Mouse (Mus musculus): ENCODE data around the gene Avpr1b. TPM values are rescaled to one million over a fixed set of nuclear protein-coding genes. Genes with fewer than 3 reads are reported as not detected.

Gene Avpr1b
- polyA plus RNA-seq, 1 experiment, result not detected

DNA sequence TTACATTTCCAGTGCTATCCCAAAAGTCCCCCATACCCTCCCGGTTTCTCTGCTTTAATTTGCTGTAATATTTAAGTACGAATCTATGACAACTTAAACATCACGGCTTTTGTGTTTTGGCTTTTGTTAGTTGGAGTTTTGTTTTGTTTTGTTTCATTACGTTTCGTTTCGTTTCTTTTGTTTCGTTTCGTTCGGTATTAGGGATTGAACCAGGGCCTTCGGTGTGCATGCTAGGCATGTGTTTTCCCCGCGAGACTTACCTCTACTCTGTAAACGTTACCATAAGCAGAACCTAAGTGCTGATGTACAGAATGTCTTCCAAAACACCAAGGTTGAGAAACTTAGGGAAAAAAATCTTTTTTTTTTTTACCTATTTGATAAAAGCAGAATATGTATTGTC, 42.5 kb downstream of the Avpr1b start:
- 94% methylated on average over 13 of the region's 13 CpGs for WGBS
- TF ChIP-seq POLR2A (IDR thresholded peaks at IDR 0.05; ENCODE audit: borderline replicate concordance, control insufficient read depth, low read depth, low read length), result no peak
- no peak overlapping the region for H3K27ac ChIP-seq (ENCODE audit: control insufficient read depth, insufficient read depth, low read depth, low read length, poor library complexity)
- H3K4me1 ChIP-seq (ENCODE audit: control insufficient read depth, insufficient read depth, low read length), result peaks cover 1% of the 10 kb centered on the region; the same call in 1 of the 2 replicates
- no peak overlapping the region for H3K4me3 ChIP-seq (replicated peaks; ENCODE audit: control insufficient read depth, low read depth, low read length)

DNA sequence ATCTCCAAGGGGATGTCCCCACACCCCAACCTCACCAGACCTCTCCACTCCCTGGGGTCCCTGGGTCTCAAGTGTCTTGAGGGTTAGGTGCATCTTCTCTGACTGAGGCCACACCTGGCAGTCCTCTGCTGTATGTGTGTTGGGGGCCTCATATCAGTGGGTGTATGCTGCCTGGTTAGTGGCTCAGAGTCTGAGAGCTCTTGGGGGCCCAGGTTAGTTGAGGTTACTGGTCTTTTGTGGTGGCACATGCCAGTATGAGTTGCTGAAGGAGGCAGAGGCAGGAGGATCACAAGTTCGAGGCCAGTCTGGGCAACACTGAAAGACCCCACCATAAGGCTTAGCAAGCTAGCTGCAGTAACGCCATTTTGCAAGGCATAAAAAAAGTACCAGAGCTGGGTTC, 43.2 kb downstream of the Avpr1b start:
- WGBS, result 88% methylated on average over 2 of the region's 2 CpGs
- H3K4me1 ChIP-seq (ENCODE audit: control insufficient read depth, insufficient read depth, low read length), result peaks cover 1% of the 10 kb centered on the region; the same call in 1 of the 2 replicates
- H3K4me3 ChIP-seq (replicated peaks; ENCODE audit: control insufficient read depth, low read depth, low read length), result no peak overlapping the region
- TF ChIP-seq CTCF (IDR thresholded peaks at IDR 0.05; ENCODE audit: control insufficient read depth, insufficient read depth, low read length) (no peak), POLR2A (IDR thresholded peaks at IDR 0.05; ENCODE audit: borderline replicate concordance, control insufficient read depth, low read depth, low read length) (no peak)
- peak overlapping the region; percentile 34 for H3K27ac ChIP-seq (ENCODE audit: control insufficient read depth, insufficient read depth, low read depth, low read length, poor library complexity)

DNA sequence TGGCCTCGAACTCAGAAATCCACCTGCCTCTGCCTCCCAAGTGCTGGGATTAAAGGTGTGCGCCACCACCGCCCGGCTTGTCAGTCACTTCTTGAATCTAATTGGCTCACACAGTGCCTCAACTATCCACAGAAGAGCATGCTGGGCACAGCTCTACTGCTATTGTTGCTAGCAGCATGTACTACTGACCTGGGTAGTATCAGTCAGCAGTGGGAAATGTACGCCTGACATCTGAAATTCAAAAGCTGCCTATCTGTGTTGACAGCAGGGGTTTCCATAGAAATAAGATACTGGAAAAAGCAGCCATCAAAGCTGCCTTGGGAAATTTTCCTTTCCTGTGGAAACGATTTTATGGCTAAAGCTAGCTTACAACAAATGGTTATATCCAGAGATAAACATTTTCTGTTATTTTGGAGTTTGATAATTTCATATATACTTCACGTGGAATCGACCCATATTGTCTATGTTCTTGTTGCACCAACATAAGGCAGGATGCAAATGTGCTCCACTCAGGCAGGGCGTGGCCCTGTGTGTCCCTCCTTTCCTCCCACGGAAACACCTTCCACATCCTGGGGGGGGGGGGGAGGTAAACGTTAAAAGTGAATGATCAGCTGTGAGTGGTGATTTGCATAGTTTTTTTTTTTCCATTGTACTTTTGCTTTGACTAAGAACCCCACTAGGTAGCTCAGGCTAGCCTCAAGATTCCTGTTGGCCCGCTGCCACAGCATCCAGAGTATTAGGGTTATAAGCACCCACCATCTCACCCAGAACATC, 53.8 kb downstream of the Avpr1b start:
- Histone ChIP-seq H3K4me3 (replicated peaks; ENCODE audit: control insufficient read depth, low read depth, low read length) (no peak overlapping the region), H3K27ac (ENCODE audit: control insufficient read depth, insufficient read depth, low read depth, low read length, poor library complexity) (no peak overlapping the region; the same call in 1 of the 2 replicates), H3K4me1 (ENCODE audit: control insufficient read depth, insufficient read depth, low read length) (peaks cover under 1% of the 10 kb centered on the region; the same call in 1 of the 2 replicates)
- TF ChIP-seq POLR2A (IDR thresholded peaks at IDR 0.05; ENCODE audit: borderline replicate concordance, control insufficient read depth, low read depth, low read length) (no peak), CTCF (IDR thresholded peaks at IDR 0.05; ENCODE audit: control insufficient read depth, insufficient read depth, low read length) (no peak)
- 68% methylated on average over 12 of the region's 12 CpGs for WGBS

DNA sequence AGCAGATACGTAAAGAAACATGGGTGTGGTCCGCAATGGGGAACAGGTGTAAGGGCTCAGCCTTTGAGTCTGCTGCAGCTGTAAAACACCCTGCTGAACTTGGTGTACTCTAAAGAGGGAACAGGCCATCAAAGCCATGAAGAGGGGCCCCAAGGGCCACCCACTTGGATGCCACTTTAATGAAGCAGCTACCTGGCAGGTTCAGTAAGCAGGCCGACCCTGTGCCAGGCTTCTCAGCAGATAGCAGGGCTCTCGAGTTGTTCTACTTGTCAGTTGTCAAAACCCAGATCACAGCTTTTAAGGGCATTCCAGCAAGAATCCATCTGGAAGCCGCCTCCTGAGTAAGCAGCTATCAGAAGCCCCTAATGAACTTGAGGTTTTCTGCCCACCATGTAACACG, 56.6 kb downstream of the Avpr1b start:
- no peak overlapping the region for H3K4me3 ChIP-seq (replicated peaks; ENCODE audit: control insufficient read depth, low read depth, low read length)
- peaks cover 1% of the 10 kb centered on the region; the same call in 1 of the 2 replicates for H3K4me1 ChIP-seq (ENCODE audit: control insufficient read depth, insufficient read depth, low read length)
- no peak overlapping the region for H3K27ac ChIP-seq (ENCODE audit: control insufficient read depth, insufficient read depth, low read depth, low read length, poor library complexity)
- WGBS, result 81% methylated on average over 6 of the region's 6 CpGs
- no peak for TF ChIP-seq CTCF (IDR thresholded peaks at IDR 0.05; ENCODE audit: control insufficient read depth, insufficient read depth, low read length)
- no peak for TF ChIP-seq POLR2A (IDR thresholded peaks at IDR 0.05; ENCODE audit: borderline replicate concordance, control insufficient read depth, low read depth, low read length)

DNA sequence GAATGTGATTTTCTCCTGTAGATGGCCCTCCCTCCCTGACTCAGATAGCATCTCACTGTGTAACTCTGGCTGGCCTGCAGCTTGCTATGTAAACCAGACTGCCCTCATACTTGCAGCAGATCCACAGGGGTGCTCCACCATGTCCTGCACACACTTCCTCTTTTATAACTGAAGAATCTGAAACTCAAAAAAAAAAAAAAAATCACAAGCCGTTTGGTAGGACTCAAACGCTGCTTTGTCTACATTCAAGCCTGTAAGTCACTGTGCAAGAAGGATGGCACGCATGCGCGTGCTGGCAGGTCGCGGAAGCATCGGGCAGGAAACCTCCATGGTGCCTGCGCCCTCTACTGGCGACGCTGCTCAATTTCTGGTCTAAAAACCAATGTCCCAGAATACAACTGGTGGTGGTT, 58.9 kb downstream of the Avpr1b start:
- H3K4me3 ChIP-seq (replicated peaks; ENCODE audit: control insufficient read depth, low read depth, low read length), result no peak overlapping the region
- peaks cover 1% of the 10 kb centered on the region; the same call in 1 of the 2 replicates for H3K4me1 ChIP-seq (ENCODE audit: control insufficient read depth, insufficient read depth, low read length)
- 1% methylated on average over 11 of the region's 11 CpGs for WGBS
- peak overlapping the region; percentile 34; the same call in 1 of the 2 replicates for H3K27ac ChIP-seq (ENCODE audit: control insufficient read depth, insufficient read depth, low read depth, low read length, poor library complexity)
- TF ChIP-seq POLR2A (IDR thresholded peaks at IDR 0.05; ENCODE audit: borderline replicate concordance, control insufficient read depth, low read depth, low read length), result no peak; the same call in 1 of the 2 replicates
- peak; percentile 99 for TF ChIP-seq CTCF (IDR thresholded peaks at IDR 0.05; ENCODE audit: control insufficient read depth, insufficient read depth, low read length)

DNA sequence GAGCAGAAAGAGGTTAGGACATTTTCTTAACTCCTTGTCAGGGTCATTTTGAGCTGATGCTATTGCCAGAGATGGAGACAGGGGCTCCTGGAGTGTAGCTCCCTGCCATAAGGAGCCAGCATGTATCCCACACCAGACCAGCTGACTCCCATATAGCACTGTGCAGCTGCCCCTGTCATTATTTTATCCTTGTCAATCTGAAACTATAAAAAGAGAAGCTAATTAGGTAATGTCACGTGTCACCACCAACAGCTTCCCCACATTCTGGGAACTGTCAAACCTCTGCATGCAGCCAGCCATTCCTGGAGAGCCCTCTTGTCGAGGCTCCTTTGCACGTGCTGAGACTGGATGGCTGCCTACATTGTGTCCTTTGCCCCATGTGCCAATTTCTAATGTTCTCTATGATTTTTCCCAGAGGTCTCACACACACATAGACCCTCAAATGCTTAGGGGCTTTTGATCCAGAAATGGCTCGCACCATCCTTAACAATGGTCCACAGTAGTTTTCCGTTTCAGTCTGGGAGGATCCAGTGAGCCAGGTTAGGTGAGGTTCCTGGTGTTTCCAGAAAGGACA, 60.6 kb downstream of the Avpr1b start:
- Histone ChIP-seq H3K4me3 (replicated peaks; ENCODE audit: control insufficient read depth, low read depth, low read length) (no peak overlapping the region), H3K27ac (ENCODE audit: control insufficient read depth, insufficient read depth, low read depth, low read length, poor library complexity) (0 out of 2 replicates have a peak overlapping the region, but pooled peaks have one; percentile 20), H3K4me1 (ENCODE audit: control insufficient read depth, insufficient read depth, low read length) (peaks cover 1% of the 10 kb centered on the region; the same call in 1 of the 2 replicates)
- WGBS, result 47% methylated on average over 5 of the region's 5 CpGs
- TF ChIP-seq POLR2A (IDR thresholded peaks at IDR 0.05; ENCODE audit: borderline replicate concordance, control insufficient read depth, low read depth, low read length) (no peak), CTCF (IDR thresholded peaks at IDR 0.05; ENCODE audit: control insufficient read depth, insufficient read depth, low read length) (no peak)

DNA sequence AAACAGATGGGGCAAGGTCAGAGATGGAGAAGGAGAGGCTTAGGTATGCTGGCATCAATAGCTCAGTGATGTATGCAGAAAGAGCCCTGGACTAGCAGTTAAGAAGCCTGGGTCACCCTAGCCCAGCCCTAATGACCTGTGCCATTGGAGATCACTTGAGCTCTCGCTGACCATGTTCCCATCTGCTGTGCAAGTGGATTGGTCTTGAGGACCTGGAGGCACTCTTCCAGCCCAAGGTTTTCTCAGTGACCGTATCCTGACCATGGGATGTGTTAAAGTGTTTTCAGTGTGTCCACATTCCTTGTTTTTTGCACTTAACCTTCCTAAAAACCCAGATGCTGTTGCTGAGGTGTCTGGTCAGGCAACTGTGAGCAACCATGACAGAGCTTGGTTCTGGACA, 61.2 kb downstream of the Avpr1b start:
- H3K4me1 ChIP-seq (ENCODE audit: control insufficient read depth, insufficient read depth, low read length), result peaks cover 1% of the 10 kb centered on the region; the same call in 1 of the 2 replicates

DNA sequence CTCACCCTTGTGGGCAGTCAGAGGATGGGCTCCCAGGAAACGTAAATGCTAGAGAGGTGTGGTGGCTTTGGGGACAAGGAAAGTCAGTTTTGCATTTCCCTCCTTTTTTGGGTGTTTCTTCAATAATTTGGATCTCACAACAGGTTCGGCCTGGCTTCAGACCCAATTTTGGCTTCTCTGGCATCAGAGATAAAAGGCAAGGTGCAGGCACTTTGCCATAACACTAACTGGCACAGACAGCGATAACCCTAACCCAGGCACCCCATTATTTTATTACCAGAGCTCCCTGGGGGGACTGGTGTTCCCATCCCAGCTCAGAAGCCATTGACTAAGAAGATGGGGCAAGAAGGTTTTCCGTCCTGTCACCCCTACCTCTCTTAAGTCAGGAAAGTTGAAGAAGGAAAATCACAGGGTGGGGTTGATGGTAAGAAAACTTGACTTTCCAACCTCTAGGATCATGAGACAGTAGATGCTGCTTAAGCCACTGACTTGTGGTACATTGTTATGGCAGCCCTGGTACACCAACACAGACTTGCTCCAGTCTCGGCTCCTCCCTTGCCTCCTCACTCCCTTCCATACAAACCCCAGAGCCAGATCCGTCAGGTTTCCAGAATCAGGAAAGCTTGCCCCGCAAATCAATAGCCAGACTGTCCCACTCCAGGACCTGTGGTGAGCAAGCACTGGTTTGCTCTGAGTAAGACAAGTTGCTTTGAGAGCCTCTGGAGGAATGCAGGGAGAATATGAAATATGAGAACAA, 61.9 kb downstream of the Avpr1b start:
- TF ChIP-seq CTCF (IDR thresholded peaks at IDR 0.05; ENCODE audit: control insufficient read depth, insufficient read depth, low read length) (no peak), POLR2A (IDR thresholded peaks at IDR 0.05; ENCODE audit: borderline replicate concordance, control insufficient read depth, low read depth, low read length) (no peak)
- WGBS, result 62% methylated on average over 7 of the region's 7 CpGs
- Histone ChIP-seq H3K4me1 (ENCODE audit: control insufficient read depth, insufficient read depth, low read length) (peaks cover 3% of the 10 kb centered on the region; the same call in 1 of the 2 replicates), H3K27ac (ENCODE audit: control insufficient read depth, insufficient read depth, low read depth, low read length, poor library complexity) (peak overlapping the region; percentile 81), H3K4me3 (replicated peaks; ENCODE audit: control insufficient read depth, low read depth, low read length) (peak overlapping the region; percentile 12)

More for the DNA sequence above, 61.2 kb downstream of the Avpr1b start:
- Histone ChIP-seq H3K4me3 (replicated peaks; ENCODE audit: control insufficient read depth, low read depth, low read length) (no peak overlapping the region), H3K27ac (ENCODE audit: control insufficient read depth, insufficient read depth, low read depth, low read length, poor library complexity) (peak overlapping the region; percentile 81)
- TF ChIP-seq CTCF (IDR thresholded peaks at IDR 0.05; ENCODE audit: control insufficient read depth, insufficient read depth, low read length) (no peak), POLR2A (IDR thresholded peaks at IDR 0.05; ENCODE audit: borderline replicate concordance, control insufficient read depth, low read depth, low read length) (no peak)
- WGBS, result 93% methylated on average over 2 of the region's 2 CpGs

Other genes with a start within 250 kb of the Avpr1b start
- 15.8 and 27.2 TPM in 2 replicates for gene Srgap2, start 71.9 kb upstream of the Avpr1b start, polyA plus RNA-seq (2011; ENCODE audit: insufficient read depth, insufficient read length, low replicate concordance, missing spikeins)
- gene Fam72a, start 71.3 kb upstream of the Avpr1b start, polyA plus RNA-seq (2011; ENCODE audit: insufficient read depth, insufficient read length, low replicate concordance, missing spikeins), result 2.4 and 5.5 TPM in 2 replicates
- gene Ctse, start 39.1 kb downstream of the Avpr1b start, polyA plus RNA-seq (2011; ENCODE audit: insufficient read depth, insufficient read length, low replicate concordance, missing spikeins), result 118 and 261 TPM in 2 replicates
- 6.5 and 7.2 TPM in 2 replicates for gene Rab7b, start 89.5 kb downstream of the Avpr1b start, polyA plus RNA-seq (2011; ENCODE audit: insufficient read depth, insufficient read length, low replicate concordance, missing spikeins)
- gene Slc26a9, start 144.8 kb downstream of the Avpr1b start, polyA plus RNA-seq (2011; ENCODE audit: insufficient read depth, insufficient read length, low replicate concordance, missing spikeins), result 4.0 TPM in 1 of 2 replicates, not detected in the other
- 0.35 TPM in 1 of 2 replicates, not detected in the other for gene Pm20d1, start 198.1 kb downstream of the Avpr1b start, polyA plus RNA-seq (2011; ENCODE audit: insufficient read depth, insufficient read length, low replicate concordance, missing spikeins)
- 1.4 and 2.2 TPM in 2 replicates for gene Slc41a1, start 228.3 kb downstream of the Avpr1b start, polyA plus RNA-seq (2011; ENCODE audit: insufficient read depth, insufficient read length, low replicate concordance, missing spikeins)